Mouse (Mus musculus): ENCODE data around the gene Ap3b1.

- TF ChIP-seq CTCF (conservative IDR thresholded peaks at IDR 0.05; ENCODE audit: low read length) (no peak), POU5F1 (IDR thresholded peaks at IDR 0.05; ENCODE audit: borderline replicate concordance, low read length) (no peak), NANOG (IDR thresholded peaks at IDR 0.05; ENCODE audit: borderline replicate concordance, low read length) (no peak)
Observed at GRCm38 (mm10) chr13:94445103-94445502, 86.3 kb downstream of the Ap3b1 start.

Measured in E14TG2a.4 (cell line).